Mouse (Mus musculus) heart, embryonic 11.5 days (tissue): ENCODE measurements at regions not wholly inside any gene's neighbourhood (a gene's known extent, or its start where the extent isn't known, plus 50 kb on each side); places are given as distances from the start of the nearest gene placed in this dataset.

Source experiments
- ATAC-seq: fragments of 200-750 bp; cut with Nextera tagmentation; replicated peaks from 2 replicates; pipeline ENCODE4 v1.8.0; 2017; ENCODE audit warnings: moderate library complexity; ENCODE audit not compliant: insufficient number of reproducible peaks, low FRiP score, low TSS enrichment
- H3K27ac ChIP-seq: fragments of 300-500 bp; sonication (generic); 2 replicates; pipeline ENCODE4 v1.5.1; 2014; ENCODE audit warnings: mild to moderate bottlenecking, low read depth, low read length
- H3K27me3 ChIP-seq: fragments of 300-500 bp; sonication (generic); 2 replicates; pipeline ENCODE4 v1.6.1; 2014; ENCODE audit warnings: mild to moderate bottlenecking, low read length, mixed read lengths; ENCODE audit not compliant: control insufficient read depth, insufficient read depth
- H3K36me3 ChIP-seq: fragments of 300-500 bp; sonication (generic); 2 replicates; pipeline ENCODE4 v1.6.1; 2014; ENCODE audit warnings: mild to moderate bottlenecking, low read length, moderate library complexity, mixed read lengths; ENCODE audit not compliant: control insufficient read depth, insufficient read depth
- H3K4me1 ChIP-seq: fragments of 300-500 bp; sonication (generic); 2 replicates; pipeline ENCODE4 v1.6.1; 2014; ENCODE audit warnings: low read length; ENCODE audit not compliant: control insufficient read depth, insufficient read depth
- H3K4me2 ChIP-seq: fragments of 300-500 bp; sonication (generic); 2 replicates; pipeline ENCODE4 v1.6.1; 2014; ENCODE audit warnings: mild to moderate bottlenecking, moderate library complexity
- H3K4me3 ChIP-seq: fragments of 300-500 bp; sonication (generic); 2 replicates; pipeline ENCODE4 v1.5.1; 2014; ENCODE audit warnings: low read depth, low read length
- H3K9ac ChIP-seq: fragments of 300-500 bp; sonication (generic); 2 replicates; pipeline ENCODE4 v1.6.1; 2014; ENCODE audit warnings: mild to moderate bottlenecking, low read depth, low read length, moderate library complexity
- H3K9me3 ChIP-seq: fragments of 300-500 bp; sonication (generic); replicated peaks from 2 replicates; pipeline ENCODE4 v1.6.1; 2016; ENCODE audit warnings: low read length; ENCODE audit not compliant: control insufficient read depth
- WGBS: fragments of 180-500 bp; shearing (Covaris S2); extraction: QIAGEN DNeasy Blood & Tissue Kit; methylation state at CpG from one replicate; pipeline ENCODE4 v1.1.7; 2014; ENCODE audit not compliant: insufficient replicate concordance; 5-methylcytosine and 5-hydroxymethylcytosine counted together

- Histone ChIP-seq H3K27ac (no peak overlapping the region), H3K9ac (no peak overlapping the region), H3K4me3 (no peak overlapping the region), H3K36me3 (no peaks in the 10 kb centered on the region), H3K27me3 (no peaks in the 10 kb centered on the region), H3K4me2 (no peak overlapping the region), H3K9me3 (no peaks in the 10 kb centered on the region), H3K4me1 (no peaks in the 10 kb centered on the region)
- ATAC-seq: no peak
- WGBS: 78% methylated on average over 6 of the region's 6 CpGs
These were observed 459.9 kb upstream of the Pdzrn3 start for GRCm38 (mm10) chr6:101837563-101837962.

- no peak for ATAC-seq
- Histone ChIP-seq H3K27me3 (no peaks in the 10 kb centered on the region), H3K4me1 (no peaks in the 10 kb centered on the region), H3K9ac (no peak overlapping the region), H3K4me2 (no peak overlapping the region), H3K27ac (no peak overlapping the region), H3K9me3 (no peaks in the 10 kb centered on the region), H3K4me3 (no peak overlapping the region), H3K36me3 (no peaks in the 10 kb centered on the region)
- 85% methylated on average over 2 of the region's 2 CpGs for WGBS
These were observed 416.3 kb upstream of the Pdzrn3 start for GRCm38 (mm10) chr6:101793986-101794385.

GRCm38 (mm10) chr6:101777864-101778263 lies 400.2 kb upstream of the Pdzrn3 start:
- H3K9me3 ChIP-seq: no peaks in the 10 kb centered on the region
- no peak overlapping the region for H3K27ac ChIP-seq
- no peaks in the 10 kb centered on the region for H3K27me3 ChIP-seq
- H3K4me3 ChIP-seq: no peak overlapping the region
- WGBS: 85% methylated on average over 3 of the region's 3 CpGs
- no peaks in the 10 kb centered on the region for H3K36me3 ChIP-seq
- no peak overlapping the region for H3K4me2 ChIP-seq
- no peak for ATAC-seq
- no peak overlapping the region for H3K9ac ChIP-seq
- no peaks in the 10 kb centered on the region for H3K4me1 ChIP-seq

GRCm38 (mm10) chr6:101773151-101773550 lies 395.5 kb upstream of the Pdzrn3 start:
- no peaks in the 10 kb centered on the region for H3K4me1 ChIP-seq
- no peaks in the 10 kb centered on the region for H3K36me3 ChIP-seq
- no peak for ATAC-seq
- no peak overlapping the region for H3K4me3 ChIP-seq
- H3K4me2 ChIP-seq: no peak overlapping the region
- H3K27ac ChIP-seq: no peak overlapping the region
- no peaks in the 10 kb centered on the region for H3K27me3 ChIP-seq
- H3K9me3 ChIP-seq: no peaks in the 10 kb centered on the region
- 74% methylated on average over 5 of the region's 5 CpGs for WGBS
- no peak overlapping the region for H3K9ac ChIP-seq

- no peaks in the 10 kb centered on the region for H3K4me1 ChIP-seq
- H3K4me2 ChIP-seq: no peak overlapping the region
- no peaks in the 10 kb centered on the region for H3K27me3 ChIP-seq
- ATAC-seq: no peak
- no peaks in the 10 kb centered on the region for H3K36me3 ChIP-seq
- 26% methylated on average over 3 of the region's 3 CpGs for WGBS
- H3K9ac ChIP-seq: no peak overlapping the region
- H3K9me3 ChIP-seq: no peaks in the 10 kb centered on the region
- H3K27ac ChIP-seq: no peak overlapping the region
- no peak overlapping the region for H3K4me3 ChIP-seq
These were observed 357.4 kb upstream of the Pdzrn3 start for GRCm38 (mm10) chr6:101735107-101735506.

- no peak overlapping the region for H3K4me3 ChIP-seq
- H3K4me1 ChIP-seq: no peaks in the 10 kb centered on the region
- no peaks in the 10 kb centered on the region for H3K27me3 ChIP-seq
- no peak overlapping the region for H3K4me2 ChIP-seq
- H3K9ac ChIP-seq: no peak overlapping the region
- H3K36me3 ChIP-seq: no peaks in the 10 kb centered on the region
- no peaks in the 10 kb centered on the region for H3K9me3 ChIP-seq
- no peak overlapping the region for H3K27ac ChIP-seq
- no peak for ATAC-seq
These were observed 342.8 kb upstream of the Pdzrn3 start for GRCm38 (mm10) chr6:101720513-101720912.

- Histone ChIP-seq H3K4me1 (no peaks in the 10 kb centered on the region), H3K4me3 (no peak overlapping the region), H3K4me2 (no peak overlapping the region), H3K36me3 (no peaks in the 10 kb centered on the region), H3K27ac (no peak overlapping the region), H3K27me3 (no peaks in the 10 kb centered on the region), H3K9ac (no peak overlapping the region), H3K9me3 (no peaks in the 10 kb centered on the region)
- no peak for ATAC-seq
- WGBS: 84% methylated on average over 2 of the region's 2 CpGs
These were observed 312.0 kb upstream of the Pdzrn3 start for GRCm38 (mm10) chr6:101689684-101690083.

- Histone ChIP-seq H3K27me3 (no peaks in the 10 kb centered on the region), H3K9me3 (0 out of 2 replicates have a peak, but pooled peaks cover 2% of the 10 kb centered on the region), H3K36me3 (no peaks in the 10 kb centered on the region), H3K4me2 (no peak overlapping the region), H3K9ac (no peak overlapping the region), H3K27ac (no peak overlapping the region), H3K4me3 (no peak overlapping the region), H3K4me1 (no peaks in the 10 kb centered on the region)
- no peak for ATAC-seq
These were observed 308.9 kb upstream of the Pdzrn3 start for GRCm38 (mm10) chr6:101686578-101686977.

- no peaks in the 10 kb centered on the region for H3K36me3 ChIP-seq
These were observed 308.0 kb upstream of the Pdzrn3 start for GRCm38 (mm10) chr6:101685734-101686133.

More at GRCm38 (mm10) chr6:101685734-101686133, 308.0 kb upstream of the Pdzrn3 start:
- 67% methylated on average over 8 of the region's 8 CpGs for WGBS
- ATAC-seq: no peak
- H3K9ac ChIP-seq: no peak overlapping the region
- no peak overlapping the region for H3K27ac ChIP-seq
- H3K9me3 ChIP-seq: 0 out of 2 replicates have a peak, but pooled peaks cover 2% of the 10 kb centered on the region
- no peak overlapping the region for H3K4me3 ChIP-seq
- no peak overlapping the region for H3K4me2 ChIP-seq
- no peaks in the 10 kb centered on the region for H3K4me1 ChIP-seq
- H3K27me3 ChIP-seq: no peaks in the 10 kb centered on the region
